Mouse (Mus musculus) brain, embryonic 14.5 days (tissue): Measurements from ENCODE around the gene Adh1. TPM values are rescaled to one million over a fixed set of nuclear protein-coding genes. Genes with fewer than 3 reads are reported as not detected.

Experiments used
- DNase-seq: peaks from one replicate; pipeline ENCODE4 v3.0.0-alpha.2; 2011; ENCODE audit warnings: low read depth
- CTCF ChIP-seq: fragments of 200-500 bp; IDR thresholded peaks from 2 replicates; pipeline ENCODE4 v1.5.1; 2012; ENCODE audit warnings: inconsistent platforms, mild to moderate bottlenecking, moderate library complexity, borderline replicate concordance; ENCODE audit not compliant: insufficient read depth, insufficient read length; ENCODE audit errors: extremely low read depth
- POLR2A ChIP-seq: fragments of 200-500 bp; IDR thresholded peaks from 2 replicates; pipeline ENCODE4 v1.6.1; 2012; ENCODE audit warnings: mild to moderate bottlenecking, inconsistent platforms, borderline replicate concordance; ENCODE audit not compliant: poor library complexity, insufficient read depth, insufficient read length, severe bottlenecking; ENCODE audit errors: extremely low read depth
- polyA plus RNA-seq: library from polyadenylated mRNA; depleted of rRNA; stranded (reverse); fragments of >200 nt; gene quantifications from 2 replicates; pipeline ENCODE4 v1.2.3, GENCODE M21; 2012; rRNA removed

Adh1 gene
- polyA plus RNA-seq, 1 experiment = 1.5 TPM

- TF ChIP-seq CTCF (no peak), POLR2A (no peak)
- DNase-seq = no peak
Observed at GRCm38 (mm10) chr3:138336104-138336754, 75.4 kb downstream of the Adh1 start.

Other genes starting within 250 kb of the Adh1 start
- gene 1110002E22Rik, start 195.9 kb upstream of the Adh1 start, polyA plus RNA-seq = 0.08 and 0.12 TPM in 2 replicates
- 0.04 TPM in 1 of 2 replicates, not detected in the other for gene Gm5105, start 193.6 kb upstream of the Adh1 start, polyA plus RNA-seq
- 6.6 and 7.3 TPM in 2 replicates for gene Trmt10a, start 117.5 kb upstream of the Adh1 start, polyA plus RNA-seq
- 4.7 and 4.9 TPM in 2 replicates for gene Mttp, start 116.0 kb upstream of the Adh1 start, polyA plus RNA-seq
- gene 4930579F01Rik, start 67.2 kb upstream of the Adh1 start, polyA plus RNA-seq = not detected in 2 replicates
- 0.49 and 0.68 TPM in 2 replicates for gene Adh7, start 43.2 kb upstream of the Adh1 start, polyA plus RNA-seq
- gene Adh6a, start 52.3 kb downstream of the Adh1 start, polyA plus RNA-seq = 0.03 TPM in 1 of 2 replicates, not detected in the other
- gene Adh6b, start 80.8 kb downstream of the Adh1 start, polyA plus RNA-seq = 0.15 and 0.27 TPM in 2 replicates
- not detected in 2 replicates for gene Adh4, start 154.5 kb downstream of the Adh1 start, polyA plus RNA-seq
- gene Adh5, start 182.1 kb downstream of the Adh1 start, polyA plus RNA-seq = 120 and 141 TPM in 2 replicates
- 53.3 and 54.5 TPM in 2 replicates for gene Metap1, start 228.5 kb downstream of the Adh1 start, polyA plus RNA-seq